In the genomic region with DNA sequence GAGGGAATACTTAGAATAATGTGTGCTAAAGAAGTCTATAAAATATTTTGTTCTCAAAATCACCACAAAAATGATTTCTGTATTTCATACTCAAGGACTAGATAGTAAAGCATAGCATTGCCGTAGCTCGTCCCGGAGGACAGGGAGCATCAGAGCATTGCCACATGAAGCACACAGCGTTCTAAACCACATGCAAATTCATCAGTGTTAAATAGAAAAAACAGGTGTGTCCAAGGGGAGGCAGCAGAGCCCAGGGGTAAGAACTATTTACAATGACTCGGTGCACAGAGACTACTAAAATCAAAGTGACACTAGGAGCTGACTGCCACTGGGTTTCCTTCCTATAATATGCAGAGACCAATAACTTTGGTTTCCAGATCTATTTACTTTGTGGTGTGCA, we compare ENCODE assay signal across 28 mouse cellular contexts. TPM values are rescaled to one million over a fixed set of nuclear protein-coding genes. Genes with fewer than 3 reads are reported as not detected.
DNase-seq lines count a peak whose midpoint lies in the region; ATAC-seq and TF ChIP-seq lines count a peak whose summit lies in the region.
"Had no signal": no experiment of that assay in that cellular context is flagged by ENCODE, and none has a peak within 500 bp of the region (broad histone marks: within the 10 kb centered on the region; RNA-seq: fewer than 3 reads in every experiment).

No protein-coding gene starts in this region.

- no peak for TF ChIP-seq EP300 in stomach, postnatal 0 days (optimal IDR thresholded peaks at IDR 0.05)

- peak; percentile 22 for DNase-seq in lung, postnatal 36 days
- no peak for DNase-seq in lung, postnatal 4 days
- DNase-seq in spleen, postnatal 36 days (ENCODE audit: low spot score in 2 of 2) = peak; percentile 80 to 83
- DNase-seq in spleen, adult 12 weeks (ENCODE audit: low spot score) = no peak
- DNase-seq in stomach, postnatal 0 days (ENCODE audit: low spot score) = no peak
- no peak for DNase-seq in embryonic facial prominence, embryonic 10.5 days (ENCODE audit: low spot score)
- DNase-seq: adrenal gland, postnatal 10 days; adrenal gland, postnatal 36 days; cerebellum, adult 18-20 months; cerebellum, adult 9-10 months; cerebellum, postnatal 14 days; gastrocnemius, postnatal 10 days; gastrocnemius, postnatal 36 days; heart, adult 2 months; heart, postnatal 14 days; heart, postnatal 4 days had no signal

- H3K9ac ChIP-seq in stomach, postnatal 0 days (ENCODE audit: low read length) = no peak overlapping the region
- H3K9ac ChIP-seq in intestine, embryonic 15.5 days = no peak overlapping the region
- H3K9ac ChIP-seq: embryonic facial prominence, embryonic 13.5 days; forebrain, embryonic 12.5 days; forebrain, embryonic 15.5 days; heart, embryonic 13.5 days; hindbrain, embryonic 14.5 days had no signal

- no peak for TF ChIP-seq CTCF in cortical plate, adult 2 months (IDR thresholded peaks at IDR 0.05; ENCODE audit: extremely low read depth, insufficient read depth, low read length)
- no peak for TF ChIP-seq CTCF in stomach, postnatal 0 days (IDR thresholded peaks at IDR 0.05; ENCODE audit: low read depth)

- no peak overlapping the region for H3K4me2 ChIP-seq in stomach, postnatal 0 days (replicated peaks; ENCODE audit: low read depth)
- no peak overlapping the region for H3K4me2 ChIP-seq in intestine, embryonic 15.5 days (replicated peaks)
- H3K4me2 ChIP-seq: embryonic facial prominence, embryonic 13.5 days; forebrain, embryonic 12.5 days; forebrain, embryonic 15.5 days; heart, embryonic 13.5 days; hindbrain, embryonic 14.5 days had no signal

- H3K27ac ChIP-seq in cortical plate, adult 2 months (ENCODE audit: insufficient read depth, low read length) = 0 out of 2 replicates have a peak overlapping the region, but pooled peaks have one; percentile 56
- 0 out of 2 replicates have a peak overlapping the region, but pooled peaks have one; percentile 1 for H3K27ac ChIP-seq in stomach, postnatal 0 days (replicated peaks)
- H3K27ac ChIP-seq in embryonic facial prominence, embryonic 10.5 days (replicated peaks) = no peak overlapping the region
- H3K27ac ChIP-seq in intestine, embryonic 15.5 days = no peak overlapping the region
- H3K27ac ChIP-seq: embryonic facial prominence, embryonic 13.5 days; forebrain, embryonic 12.5 days; forebrain, embryonic 15.5 days; heart, adult 2 months; heart, embryonic 10.5 days; heart, embryonic 13.5 days; hindbrain, embryonic 14.5 days; hindbrain, postnatal 0 days had no signal

- TF ChIP-seq POLR2A in cortical plate, adult 2 months (IDR thresholded peaks at IDR 0.05; ENCODE audit: extremely low read depth, insufficient read depth, low read length) = no peak

- no peaks in the 10 kb centered on the region; the same call in 1 of the 2 replicates for H3K4me1 ChIP-seq in cortical plate, adult 2 months (ENCODE audit: control insufficient read depth, insufficient read depth, low read length)
- no peaks in the 10 kb centered on the region for H3K4me1 ChIP-seq in stomach, postnatal 0 days (replicated peaks; ENCODE audit: control insufficient read depth, insufficient read depth)
- no peaks in the 10 kb centered on the region for H3K4me1 ChIP-seq in embryonic facial prominence, embryonic 10.5 days
- no peaks in the 10 kb centered on the region for H3K4me1 ChIP-seq in intestine, embryonic 15.5 days (replicated peaks)
- H3K4me1 ChIP-seq: embryonic facial prominence, embryonic 13.5 days; forebrain, embryonic 12.5 days; heart, embryonic 10.5 days; heart, embryonic 13.5 days had no signal

- WGBS in stomach, postnatal 0 days = 86% methylated on average over 5 of the region's 5 CpGs
- 97% methylated on average over 5 of the region's 5 CpGs for WGBS in embryonic facial prominence, embryonic 10.5 days
- WGBS in intestine, embryonic 15.5 days = 94% methylated on average over 5 of the region's 5 CpGs

- ATAC-seq in stomach, postnatal 0 days (ENCODE audit: low FRiP score, low TSS enrichment) = no peak
- ATAC-seq in intestine, embryonic 15.5 days = no peak
- ATAC-seq: forebrain, embryonic 15.5 days; hindbrain, postnatal 0 days; Patski had no signal

- H3K36me3 ChIP-seq in stomach, postnatal 0 days (ENCODE audit: control insufficient read depth, insufficient read depth, low read length) = peaks cover 2% of the 10 kb centered on the region; the same call in 1 of the 2 replicates
- H3K36me3 ChIP-seq in embryonic facial prominence, embryonic 10.5 days (replicated peaks) = no peaks in the 10 kb centered on the region
- H3K36me3 ChIP-seq in intestine, embryonic 15.5 days = no peaks in the 10 kb centered on the region
- H3K36me3 ChIP-seq: embryonic facial prominence, embryonic 13.5 days; forebrain, embryonic 12.5 days; forebrain, embryonic 15.5 days had no signal

- H3K27me3 ChIP-seq in stomach, postnatal 0 days (ENCODE audit: control insufficient read depth, insufficient read depth, low read length) = no peaks in the 10 kb centered on the region
- H3K27me3 ChIP-seq in embryonic facial prominence, embryonic 10.5 days (replicated peaks; ENCODE audit: low read depth, poor library complexity, severe bottlenecking) = no peaks in the 10 kb centered on the region
- no peaks in the 10 kb centered on the region for H3K27me3 ChIP-seq in intestine, embryonic 15.5 days (replicated peaks)
- H3K27me3 ChIP-seq: embryonic facial prominence, embryonic 13.5 days; forebrain, embryonic 12.5 days; forebrain, embryonic 15.5 days; heart, embryonic 13.5 days; Patski had no signal

- H3K4me3 ChIP-seq in cortical plate, adult 2 months (ENCODE audit: insufficient read depth, low read length) = no peak overlapping the region
- H3K4me3 ChIP-seq in stomach, postnatal 0 days (ENCODE audit: low read depth, low read length) = no peak overlapping the region
- no peak overlapping the region for H3K4me3 ChIP-seq in embryonic facial prominence, embryonic 10.5 days
- H3K4me3 ChIP-seq in intestine, embryonic 15.5 days (replicated peaks) = no peak overlapping the region
- H3K4me3 ChIP-seq: embryonic facial prominence, embryonic 13.5 days; erythroblast, embryonic 14.5 days; forebrain, embryonic 12.5 days; forebrain, embryonic 15.5 days; heart, adult 2 months; heart, embryonic 10.5 days; heart, embryonic 13.5 days had no signal

- no peaks in the 10 kb centered on the region for H3K9me3 ChIP-seq in stomach, postnatal 0 days (ENCODE audit: control insufficient read depth, low read length)
- H3K9me3 ChIP-seq in embryonic facial prominence, embryonic 10.5 days = no peaks in the 10 kb centered on the region
- H3K9me3 ChIP-seq in intestine, embryonic 15.5 days = no peaks in the 10 kb centered on the region
- H3K9me3 ChIP-seq: embryonic facial prominence, embryonic 13.5 days; forebrain, embryonic 12.5 days; forebrain, embryonic 15.5 days; G1E; heart, embryonic 10.5 days; heart, embryonic 13.5 days had no signal

RNA-seq across cellular contexts. Expression of a gene that starts 57.0 kb away (rescaled TPM):
- 57.3 and 59.7 TPM in 2 replicates for polyA plus RNA-seq in cortical plate, adult 2 months (2012; rRNA removed)
- 69.0 and 76.5 TPM in 2 replicates for polyA plus RNA-seq in stomach, postnatal 0 days (2015; fragmentation: Nextera tagmentation; extraction: Ambion mirVana)
- polyA plus RNA-seq in embryonic facial prominence, embryonic 10.5 days (2016; fragmentation: Nextera tagmentation; extraction: Ambion mirVana) = 15.8 and 16.7 TPM in 2 replicates
- polyA plus RNA-seq in intestine, embryonic 15.5 days (2015; fragmentation: Nextera tagmentation; extraction: Ambion mirVana) = 42.2 and 48.8 TPM in 2 replicates

Comparison
In these comparisons a context has a peak if more than half of its experiments do, and no peak if none do; other contexts are left out.
1. DNase-seq: peak in lung, postnatal 36 days (single experiment) and spleen, postnatal 36 days (2 of 2); none in lung, postnatal 4 days (0 of 2), spleen, adult 12 weeks (single experiment), stomach, postnatal 0 days (single experiment) and embryonic facial prominence, embryonic 10.5 days (single experiment).
2. H3K27ac ChIP-seq: peak in cortical plate, adult 2 months (single experiment) and stomach, postnatal 0 days (single experiment); none in embryonic facial prominence, embryonic 10.5 days (single experiment) and intestine, embryonic 15.5 days (single experiment).